Mouse (Mus musculus) bone marrow, adult 2 months (tissue): ENCODE data around the gene 4930522H14Rik.

Experiments
- CTCF ChIP-seq: fragments of 200-500 bp; IDR thresholded peaks from 2 replicates; pipeline ENCODE4 v1.5.1; 2011; ENCODE audit warnings: low read length, control low read depth; ENCODE audit not compliant: control insufficient read depth, insufficient read depth
- POLR2A ChIP-seq: fragments of 200-500 bp; IDR thresholded peaks from 2 replicates; pipeline ENCODE4 v1.6.1; 2011; ENCODE audit warnings: low read depth, mild to moderate bottlenecking, control low read depth, low read length, borderline replicate concordance; ENCODE audit not compliant: control insufficient read depth

- TF ChIP-seq CTCF (no peak), POLR2A (no peak)
Observed at GRCm38 (mm10) chr4:109477454-109477853, 53.6 kb downstream of the 4930522H14Rik start.
